Mouse (Mus musculus) cortical plate, adult 2 months (tissue): ENCODE data around the gene Lpp.

Source experiments
- CTCF ChIP-seq: fragments of 200-500 bp; IDR thresholded peaks from 2 replicates; pipeline ENCODE4 v1.5.1; 2011; ENCODE audit warnings: mild to moderate bottlenecking, control low read depth, low read length; ENCODE audit not compliant: insufficient read depth; ENCODE audit errors: extremely low read depth
- POLR2A ChIP-seq: fragments of 200-500 bp; IDR thresholded peaks from 2 replicates; pipeline ENCODE4 v1.6.1; 2011; ENCODE audit warnings: mild to moderate bottlenecking, low read length, control low read depth; ENCODE audit not compliant: insufficient read depth; ENCODE audit errors: extremely low read depth

DNA sequence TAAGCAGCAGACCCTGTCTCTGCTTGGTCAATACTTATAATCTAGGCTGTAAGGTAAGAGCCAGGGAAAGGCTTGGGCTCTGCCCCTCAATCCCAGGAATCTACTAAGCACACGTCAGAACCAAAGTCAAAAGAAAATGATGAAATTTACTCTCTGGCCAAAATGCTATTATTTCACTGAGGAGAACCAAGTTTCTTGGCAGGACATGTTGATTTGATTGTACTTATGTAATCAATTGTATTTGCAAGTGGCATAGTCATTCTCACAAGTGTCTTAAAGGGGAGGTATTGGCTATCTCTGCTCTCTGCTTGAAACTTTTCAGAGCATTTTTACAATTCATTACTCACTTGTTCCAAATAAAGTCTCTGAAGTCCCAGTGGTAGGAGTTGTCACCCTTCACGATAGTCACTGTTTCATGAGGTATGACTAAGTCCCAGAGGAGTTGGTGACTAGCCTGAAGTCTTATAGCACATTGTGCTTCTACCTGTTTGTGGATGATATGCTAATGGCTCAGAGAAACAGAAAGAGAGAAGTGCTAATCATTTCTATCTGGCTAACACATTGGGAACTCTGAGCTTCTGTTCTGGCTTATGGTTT lies 435.0 kb downstream of the Lpp start:
- TF ChIP-seq CTCF: no peak
- TF ChIP-seq POLR2A: no peak
